In the genomic region with DNA sequence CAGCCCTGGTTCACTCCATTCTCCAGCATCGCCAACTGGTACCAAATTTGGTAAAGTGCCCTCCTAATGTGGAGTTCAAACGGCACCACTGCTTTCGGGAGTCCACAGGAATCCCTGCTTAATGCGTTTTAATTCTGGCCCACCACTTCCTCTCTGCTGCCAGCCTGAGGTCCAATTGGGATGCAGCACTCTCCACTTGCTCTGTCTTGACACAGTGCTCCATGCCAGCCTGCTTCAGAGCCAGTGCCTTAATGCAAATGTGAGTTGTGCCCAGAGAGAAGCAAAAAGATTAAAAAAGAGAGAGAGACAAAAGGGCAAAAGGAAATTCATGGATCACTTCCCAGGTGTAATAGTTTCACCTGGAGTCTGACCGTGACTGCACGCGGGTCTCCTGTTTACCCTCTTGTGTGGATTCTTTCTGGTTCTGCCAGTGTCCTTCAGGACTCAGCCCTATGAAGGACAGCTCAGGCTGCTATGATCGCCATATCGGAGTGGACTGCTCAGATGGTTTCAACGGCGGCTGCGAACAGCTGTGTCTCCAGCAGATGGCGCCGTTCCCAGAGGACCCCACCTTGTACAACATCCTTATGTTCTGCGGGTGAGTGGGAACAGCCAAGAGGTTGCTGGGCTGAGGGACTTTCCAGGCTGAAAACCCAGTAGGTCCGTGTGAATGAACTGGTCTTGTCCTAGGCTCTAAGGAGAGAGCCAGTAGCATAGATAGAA, we compare ENCODE assay signal across 8 mouse cellular contexts.
DNase-seq lines count a peak whose midpoint lies in the region; ATAC-seq and TF ChIP-seq lines count a peak whose summit lies in the region.

No protein-coding gene starts in this region.

- H3K79me2 ChIP-seq in CH12.LX (replicated peaks; ENCODE audit: control insufficient read depth, extremely low read depth, insufficient read depth, poor library complexity, severe bottlenecking) = no peaks in the 10 kb centered on the region

- no peaks in the 10 kb centered on the region for H3K36me3 ChIP-seq in CH12.LX (replicated peaks in 1 of 2; ENCODE audit: control insufficient read depth in 1 of 2, insufficient read depth in 1 of 2, low read length in 1 of 2)
- no peaks in the 10 kb centered on the region for H3K36me3 ChIP-seq in embryonic facial prominence, embryonic 11.5 days (replicated peaks; ENCODE audit: control insufficient read depth, insufficient read depth, low read depth, low read length)
- no peaks in the 10 kb centered on the region for H3K36me3 ChIP-seq in heart, embryonic 12.5 days
- no peaks in the 10 kb centered on the region for H3K36me3 ChIP-seq in lung, embryonic 16.5 days (ENCODE audit: control insufficient read depth, insufficient read depth, low read length)

- dilution Hi-C loops in CH12.LX (cut with MboI; ENCODE audit: extremely low pct_ligation_motif_present, extremely low pct_unique_long_range_greater_than_20kb, low sequenced_read_pairs) = no loop called here

- 38% methylated on average over 16 of the region's 16 CpGs for WGBS in embryonic facial prominence, embryonic 11.5 days
- 35% methylated on average over 16 of the region's 16 CpGs for WGBS in heart, embryonic 12.5 days
- WGBS in lung, embryonic 16.5 days = 29% methylated on average over 16 of the region's 16 CpGs

- no peak overlapping the region for H3K27ac ChIP-seq in CH12.LX (ENCODE audit: insufficient read depth, low read depth)
- H3K27ac ChIP-seq in embryonic facial prominence, embryonic 11.5 days (replicated peaks; ENCODE audit: low read depth, low read length) = no peak overlapping the region
- no peak overlapping the region for H3K27ac ChIP-seq in heart, embryonic 12.5 days (ENCODE audit: poor library complexity, severe bottlenecking)
- H3K27ac ChIP-seq in lung, embryonic 16.5 days (ENCODE audit: low read length) = no peak overlapping the region

- H3K4me3 ChIP-seq in CH12.LX (replicated peaks in 1 of 3; ENCODE audit: low read depth in 2 of 3, low read length in 2 of 3, poor library complexity in 1 of 3) = peak overlapping the region in 1 of 3 experiments; percentile 54
- H3K4me3 ChIP-seq in embryonic facial prominence, embryonic 11.5 days (ENCODE audit: low read depth, low read length) = no peak overlapping the region
- H3K4me3 ChIP-seq in heart, embryonic 12.5 days = no peak overlapping the region
- no peak overlapping the region for H3K4me3 ChIP-seq in lung, embryonic 16.5 days (ENCODE audit: low read length)

- H3K9ac ChIP-seq in CH12.LX (ENCODE audit: insufficient read depth, low read depth) = no peak overlapping the region
- no peak overlapping the region for H3K9ac ChIP-seq in embryonic facial prominence, embryonic 11.5 days (replicated peaks; ENCODE audit: low read length)
- no peak overlapping the region; the same call in 1 of the 2 replicates for H3K9ac ChIP-seq in heart, embryonic 12.5 days
- no peak overlapping the region for H3K9ac ChIP-seq in lung, embryonic 16.5 days (ENCODE audit: low read length)

- H3K9me3 ChIP-seq in CH12.LX (replicated peaks; ENCODE audit: low read length) = no peaks in the 10 kb centered on the region
- no peaks in the 10 kb centered on the region for H3K9me3 ChIP-seq in embryonic facial prominence, embryonic 11.5 days (replicated peaks; ENCODE audit: control insufficient read depth, low read length)
- H3K9me3 ChIP-seq in heart, embryonic 12.5 days (replicated peaks) = no peaks in the 10 kb centered on the region
- H3K9me3 ChIP-seq in lung, embryonic 16.5 days (ENCODE audit: control insufficient read depth, low read length) = no peaks in the 10 kb centered on the region

- TF ChIP-seq CTCF in CH12.LX (conservative IDR thresholded peaks at IDR 0.05 in 1 of 2, IDR thresholded peaks at IDR 0.05 in 1 of 2; ENCODE audit: low read depth in 2 of 2, low read length in 2 of 2) = peak; percentile 65 to 97

- peak overlapping the region; percentile 89 for H3K4me2 ChIP-seq in CH12.LX (ENCODE audit: insufficient read depth, low read depth, poor library complexity, severe bottlenecking)
- H3K4me2 ChIP-seq in embryonic facial prominence, embryonic 11.5 days (ENCODE audit: low read depth, low read length) = no peak overlapping the region
- peak overlapping the region; percentile 24; the same call in 1 of the 2 replicates for H3K4me2 ChIP-seq in heart, embryonic 12.5 days
- H3K4me2 ChIP-seq in lung, embryonic 16.5 days (ENCODE audit: low read depth, low read length) = no peak overlapping the region

- H3K27me3 ChIP-seq in CH12.LX (replicated peaks) = no peaks in the 10 kb centered on the region
- no peaks in the 10 kb centered on the region for H3K27me3 ChIP-seq in embryonic facial prominence, embryonic 11.5 days (ENCODE audit: control insufficient read depth, insufficient read depth, low read length)
- no peaks in the 10 kb centered on the region for H3K27me3 ChIP-seq in heart, embryonic 12.5 days (replicated peaks)
- H3K27me3 ChIP-seq in lung, embryonic 16.5 days (ENCODE audit: control insufficient read depth, insufficient read depth, low read depth, low read length) = no peaks in the 10 kb centered on the region

- in situ Hi-C loops in CH12.LX (cut with MboI; ENCODE audit: low pct_ligation_motif_present, low pct_unique_long_range_greater_than_20kb, low sequenced_read_pairs) = loop anchor here (5.0 kb wide), 1 partner anchor 60 kb away; no protein-coding TSS in a partner anchor

- peak; percentile 70 for DNase-seq in CH12.LX (ENCODE audit: extremely low read depth)
- DNase-seq in adrenal gland, postnatal 10 days = peak; percentile 77
- DNase-seq in embryonic facial prominence, embryonic 11.5 days (ENCODE audit: low spot score) = peak; percentile 68
- peak; percentile 73 for DNase-seq in kidney, postnatal 14 days
- DNase-seq in ovary, postnatal 14 days (ENCODE audit: low spot score) = peak; percentile 34

- TF ChIP-seq POLR2A in CH12.LX (IDR thresholded peaks at IDR 0.05; ENCODE audit: low read depth, low read length) = no peak

- 0 out of 2 replicates have a peak, but pooled peaks have one; percentile 44 for ATAC-seq in embryonic facial prominence, embryonic 11.5 days (replicated peaks; ENCODE audit: insufficient number of reproducible peaks, low FRiP score, low TSS enrichment, low read depth)
- peak; percentile 22; the same call in 1 of the 2 replicates for ATAC-seq in heart, embryonic 12.5 days (ENCODE audit: insufficient number of reproducible peaks, low FRiP score)
- ATAC-seq in lung, embryonic 16.5 days (ENCODE audit: low read depth) = peak; percentile 36; the same call in 1 of the 2 replicates
- no peak for ATAC-seq in CD4-positive, CD25-positive, alpha-beta regulatory T cell, adult 4 months

- TF ChIP-seq RAD21 in CH12.LX (IDR thresholded peaks at IDR 0.05; ENCODE audit: low read depth, low read length) = peak; percentile 79

- no peak for TF ChIP-seq EP300 in CH12.LX (IDR thresholded peaks at IDR 0.05; ENCODE audit: low read length)

- H3K4me1 ChIP-seq in CH12.LX (ENCODE audit: control insufficient read depth in 1 of 2, insufficient read depth in 2 of 2) = peaks cover 0 to 23% of the 10 kb centered on the region in 2 experiments; a peak in 2 of 4 replicates
- H3K4me1 ChIP-seq in embryonic facial prominence, embryonic 11.5 days (ENCODE audit: control insufficient read depth, insufficient read depth, low read length) = no peaks in the 10 kb centered on the region
- H3K4me1 ChIP-seq in heart, embryonic 12.5 days (replicated peaks) = no peaks in the 10 kb centered on the region
- H3K4me1 ChIP-seq in lung, embryonic 16.5 days (replicated peaks; ENCODE audit: control insufficient read depth, insufficient read depth, low read length) = no peaks in the 10 kb centered on the region

TF ChIP-seq in CH12.LX, 34 proteins besides CTCF, POLR2A, EP300 and RAD21:
- TF ChIP-seq ZC3H11A (IDR thresholded peaks at IDR 0.05; ENCODE audit: low read depth, low read length) (peak; percentile 62), IRF4 (IDR thresholded peaks at IDR 0.05; ENCODE audit: low read depth, low read length) (peak; percentile 56; the same call in 1 of the 2 replicates), MAX (IDR thresholded peaks at IDR 0.05; ENCODE audit: low read length) (no peak), BHLHE40 (IDR thresholded peaks at IDR 0.05; ENCODE audit: low read depth, low read length) (0 out of 2 replicates have a peak, but pooled peaks have one; percentile 2), SMC3 (IDR thresholded peaks at IDR 0.05; ENCODE audit: low read depth, low read length) (peak; percentile 97)
TF ChIP-seq in CH12.LX: peak in this region for 4.

Comparison
In these comparisons a context has a peak if more than half of its experiments do, and no peak if none do; other contexts are left out.
1. H3K4me2 ChIP-seq: peak in CH12.LX (single experiment) and heart, embryonic 12.5 days (single experiment); none in embryonic facial prominence, embryonic 11.5 days (single experiment) and lung, embryonic 16.5 days (single experiment).
2. Peak in every context shown above with its lines, with median percentiles within 50 percentile points of each other: DNase-seq.